Mouse (Mus musculus) embryo, embryonic 10 days (tissue): ENCODE measurements around the gene Gemin5.

Experiments used
- DNase-seq: peaks from one replicate; pipeline ENCODE4 v3.0.0-alpha.2; 2015; ENCODE audit warnings: low spot score

Gemin5 gene

DNA sequence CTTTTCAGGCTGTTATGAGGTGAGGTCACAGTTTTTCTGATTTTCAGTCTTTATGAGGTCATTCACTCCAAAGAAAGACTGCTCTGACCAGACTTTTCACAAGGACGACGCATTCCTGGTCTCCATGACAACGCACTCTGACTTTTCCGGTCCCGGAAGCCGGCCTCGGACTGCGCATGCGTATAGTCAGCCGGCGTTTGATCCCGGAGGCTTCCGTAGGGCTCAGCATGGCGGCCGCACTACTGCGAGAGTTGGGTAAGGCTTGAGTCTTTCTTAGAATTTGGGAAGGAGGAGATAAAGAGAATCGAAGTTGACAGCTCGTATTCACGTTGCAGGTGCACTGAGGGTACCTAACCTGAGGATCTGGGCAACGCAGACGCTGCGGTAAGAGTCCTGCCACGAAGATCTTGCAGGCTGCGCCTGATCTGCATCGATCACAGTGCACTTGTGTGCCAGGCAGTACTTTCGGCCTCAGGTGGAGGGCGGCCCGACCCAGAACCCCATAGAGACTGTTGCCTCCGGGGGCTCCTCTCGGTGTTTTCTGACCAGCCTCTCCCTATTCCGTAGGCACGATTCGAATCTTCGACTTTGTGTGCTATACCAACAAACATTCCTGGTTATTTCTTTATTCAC, 3.2 kb upstream of the Gemin5 start, which contains the start of gene Mrpl22:
Gene Mrpl22 (plus strand): TSS at position 203 of the 633 bp plus-strand sequence.
- peak; percentile 99 for DNase-seq

DNA sequence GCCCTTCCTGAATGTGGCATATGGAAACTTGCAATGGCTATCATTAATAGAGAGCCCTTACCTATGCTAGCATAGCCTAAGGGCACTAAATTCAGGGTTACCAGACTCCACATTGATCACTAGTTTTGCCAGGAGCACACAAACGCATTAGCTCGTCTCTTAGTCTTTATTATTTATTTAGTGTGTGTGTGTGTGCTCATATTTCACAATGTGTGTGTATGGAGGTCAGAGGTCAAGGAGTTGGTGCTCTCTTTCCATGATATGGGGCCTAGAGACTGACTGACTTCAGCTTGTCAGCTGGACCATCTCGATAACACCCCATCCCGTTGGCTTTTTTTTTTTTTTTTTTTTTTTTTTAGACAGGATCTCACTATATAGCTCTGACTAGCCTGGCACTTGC, 1.3 kb upstream of the Gemin5 start:
- no peak for DNase-seq

DNA sequence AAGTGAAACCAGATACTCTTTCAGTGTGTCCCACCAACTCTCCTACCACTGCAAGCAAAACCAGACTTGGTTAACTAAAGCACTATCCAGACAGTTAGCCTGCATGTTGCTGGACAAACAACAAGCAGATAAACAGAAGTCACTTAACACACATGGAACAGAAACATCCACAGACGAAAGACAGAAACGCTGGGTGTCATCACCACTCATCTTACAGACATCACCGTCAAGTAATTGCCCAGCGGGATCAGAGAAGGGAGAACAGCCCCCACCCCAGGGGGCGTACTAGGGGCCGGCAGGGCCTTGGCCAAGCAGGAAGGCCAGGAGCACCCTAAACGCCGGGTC, 545 bp downstream of the Gemin5 start:
- DNase-seq = peak; percentile 8

DNA sequence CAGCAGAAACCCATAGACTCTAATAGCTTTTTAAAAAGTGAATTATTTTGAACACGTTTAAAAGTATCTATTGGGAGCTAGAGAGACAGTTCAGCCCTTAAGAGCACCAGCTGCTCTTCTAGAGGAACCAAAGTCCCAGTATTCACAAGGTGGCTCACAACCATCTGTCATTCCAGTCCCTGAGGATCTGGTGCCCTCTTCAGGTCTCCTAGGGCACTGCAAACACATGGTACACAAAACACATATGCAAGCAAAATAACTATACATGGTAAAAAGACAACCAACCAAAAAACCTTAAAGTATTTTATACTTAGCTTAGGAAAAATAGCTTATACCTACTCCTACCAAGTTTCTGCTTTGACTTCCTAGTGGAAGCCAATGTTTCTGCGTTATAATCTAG, 3.3 kb downstream of the Gemin5 start:
- DNase-seq = peak; percentile 12

DNA sequence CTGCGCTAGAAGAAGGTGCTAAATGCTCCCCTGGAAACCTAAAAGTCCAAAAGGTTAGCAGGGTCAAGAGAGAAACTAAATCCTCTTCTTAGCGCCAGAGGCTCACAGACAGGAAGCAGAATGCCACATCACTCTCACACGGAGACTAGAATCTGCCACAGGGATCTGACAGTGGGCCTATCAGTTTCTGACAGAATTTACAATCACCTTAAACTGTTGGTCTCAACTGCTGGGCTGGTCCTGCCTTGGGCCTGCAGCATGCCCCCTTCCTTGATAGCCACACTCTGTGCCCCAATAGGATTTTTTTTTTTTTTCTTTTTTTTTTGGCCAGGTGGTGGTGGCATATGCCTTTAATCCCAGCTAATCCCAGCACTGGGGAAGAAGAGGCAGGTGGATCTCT, 11.5 kb downstream of the Gemin5 start:
- DNase-seq = no peak

DNA sequence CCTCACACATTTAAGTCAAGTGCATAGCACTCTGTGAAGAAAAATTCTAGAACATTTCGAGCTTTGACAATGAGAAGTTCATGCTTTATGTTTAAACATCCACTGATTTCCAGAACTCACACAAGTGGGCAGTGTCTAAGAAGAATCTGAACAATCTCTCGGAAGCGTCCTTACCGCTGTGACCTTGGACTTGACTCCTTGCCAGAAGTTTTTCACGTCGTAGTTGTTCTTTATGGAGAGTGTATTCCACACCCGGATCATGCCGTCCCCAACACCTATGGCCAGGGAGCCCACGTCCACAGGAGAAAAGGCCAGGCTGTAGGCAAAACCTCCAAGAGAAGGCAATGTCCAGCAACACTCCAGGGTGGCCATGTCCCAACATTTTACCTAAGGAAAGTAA, 12.9 kb downstream of the Gemin5 start:
- DNase-seq = no peak

DNA sequence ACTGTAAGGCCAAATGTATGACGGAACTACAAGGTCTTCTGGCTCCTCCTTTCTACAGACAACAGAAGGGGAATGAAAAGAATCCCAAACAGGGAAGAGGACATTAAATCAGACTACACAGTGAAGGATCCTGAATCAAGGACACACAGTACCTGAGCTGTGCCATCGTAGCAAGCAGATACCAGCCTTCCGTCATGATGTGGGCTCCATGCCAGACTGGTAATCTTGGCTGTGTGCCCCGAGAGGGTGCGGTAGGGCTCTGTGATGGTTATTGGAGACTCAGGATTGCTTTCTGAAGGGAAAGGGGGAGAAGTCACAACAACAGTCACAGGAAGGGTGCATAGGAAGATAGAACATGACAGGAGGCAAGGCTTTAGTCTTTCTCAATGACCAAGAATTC, 22.1 kb downstream of the Gemin5 start:
- DNase-seq = no peak

DNA sequence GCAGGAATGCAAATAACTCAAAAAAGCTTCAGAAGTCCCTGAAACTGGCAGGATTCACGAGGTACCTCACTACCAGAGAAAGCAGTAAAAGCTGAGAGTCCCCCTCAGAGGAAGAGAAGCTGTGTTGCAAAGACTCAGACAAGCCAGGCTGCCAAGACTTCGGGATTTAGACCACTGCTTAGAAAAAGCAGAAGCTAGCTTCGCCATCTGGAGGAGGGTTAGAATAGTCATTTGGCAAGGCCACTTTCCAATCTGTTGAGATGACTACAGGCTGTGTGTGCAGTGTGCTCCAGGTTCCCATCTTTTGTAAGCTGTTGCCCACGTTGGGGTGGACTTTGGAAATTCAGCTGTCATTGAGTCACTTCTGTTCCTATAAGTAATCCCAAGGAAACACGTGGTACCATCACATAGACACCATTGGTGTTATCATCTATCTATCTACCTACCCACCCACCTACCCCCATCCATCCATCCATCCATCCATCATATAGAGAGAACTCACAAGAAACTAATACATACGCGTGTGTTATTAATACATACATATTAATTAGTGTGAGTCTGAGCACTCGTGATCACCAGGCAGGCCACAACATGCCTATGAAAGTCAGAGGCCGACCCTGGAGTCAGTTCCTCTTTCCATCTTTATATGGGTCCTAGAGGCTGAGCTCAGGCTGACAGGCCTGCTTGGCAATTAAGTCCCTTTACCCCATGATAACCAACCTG, 24.5 kb downstream of the Gemin5 start:
- DNase-seq = no peak

DNA sequence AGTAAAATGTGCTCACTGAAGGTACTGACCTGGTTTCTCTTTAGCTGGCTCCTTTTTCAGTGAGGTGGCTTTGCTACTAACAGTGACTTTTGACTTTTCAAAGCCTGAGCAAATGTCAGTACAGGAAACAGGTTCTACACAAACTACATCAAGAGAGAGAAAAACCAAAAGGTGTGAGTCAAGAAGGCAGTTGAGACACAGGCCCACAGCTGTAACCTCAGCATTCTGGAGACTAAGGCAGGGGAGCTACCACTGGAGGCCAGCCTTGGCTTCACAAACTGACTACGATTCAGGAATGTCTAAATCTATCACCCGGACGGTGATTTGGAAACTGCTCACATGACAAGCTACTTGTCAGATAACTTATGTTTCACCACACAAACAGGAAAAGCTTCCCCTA, 28.9 kb downstream of the Gemin5 start:
- DNase-seq = no peak

DNA sequence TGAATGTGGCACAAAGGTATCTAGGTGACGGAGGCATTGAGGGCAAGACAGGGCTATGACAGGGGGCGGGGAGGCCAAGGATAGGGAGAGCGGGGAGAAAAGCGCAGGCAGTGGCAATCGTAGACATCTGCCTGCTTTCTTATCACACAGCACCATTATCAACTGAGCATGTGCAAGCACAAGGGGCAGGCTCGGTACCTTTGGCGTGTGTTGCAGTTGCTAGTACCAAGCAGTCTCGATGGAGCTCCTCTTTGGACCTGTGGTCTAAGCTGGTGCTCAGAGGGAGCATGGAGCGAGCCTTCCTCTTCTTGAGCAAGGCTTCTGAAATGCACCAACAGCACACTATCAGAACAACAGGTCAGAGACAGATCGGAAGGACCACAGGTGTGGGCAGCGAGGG, 29.5 kb downstream of the Gemin5 start:
- DNase-seq = no peak

DNA sequence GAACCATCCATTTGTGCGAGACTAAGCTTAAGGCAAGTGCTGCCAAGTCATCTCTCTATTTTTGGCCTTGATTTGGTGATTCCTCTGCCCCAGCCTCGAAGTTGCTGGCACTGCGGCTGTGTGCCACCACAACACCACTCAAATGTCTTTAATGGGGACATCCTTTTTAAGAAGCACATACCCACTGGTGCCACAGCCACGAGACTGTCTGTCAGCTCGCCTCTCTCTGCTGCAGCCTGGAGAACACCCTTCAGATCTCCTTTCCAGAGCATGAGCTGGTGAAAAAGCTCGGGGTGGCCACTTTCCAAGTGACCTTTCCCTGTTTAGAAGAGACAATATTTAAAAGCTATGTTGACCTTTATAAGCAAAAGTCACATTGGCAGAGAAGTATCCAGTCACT, 31.7 kb downstream of the Gemin5 start:
- no peak for DNase-seq

DNA sequence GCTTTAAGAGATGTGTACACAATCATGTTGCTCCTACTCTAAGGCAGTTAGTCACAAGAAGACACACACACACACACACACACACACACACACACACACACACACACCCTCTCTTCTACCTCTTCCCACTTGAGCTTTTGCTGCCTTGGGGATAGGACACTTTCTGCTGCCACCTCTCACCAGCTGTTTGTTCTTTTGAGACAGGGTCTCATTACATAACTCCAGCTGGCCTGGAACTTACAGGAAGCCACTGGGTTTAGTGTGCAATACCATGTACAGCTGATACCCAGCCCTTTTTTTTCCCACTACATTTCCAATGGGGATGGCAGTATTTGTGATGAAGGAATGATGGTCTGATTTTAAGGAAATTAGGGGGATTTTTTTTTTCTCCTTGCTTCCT, 33.0 kb downstream of the Gemin5 start:
- DNase-seq = no peak

DNA sequence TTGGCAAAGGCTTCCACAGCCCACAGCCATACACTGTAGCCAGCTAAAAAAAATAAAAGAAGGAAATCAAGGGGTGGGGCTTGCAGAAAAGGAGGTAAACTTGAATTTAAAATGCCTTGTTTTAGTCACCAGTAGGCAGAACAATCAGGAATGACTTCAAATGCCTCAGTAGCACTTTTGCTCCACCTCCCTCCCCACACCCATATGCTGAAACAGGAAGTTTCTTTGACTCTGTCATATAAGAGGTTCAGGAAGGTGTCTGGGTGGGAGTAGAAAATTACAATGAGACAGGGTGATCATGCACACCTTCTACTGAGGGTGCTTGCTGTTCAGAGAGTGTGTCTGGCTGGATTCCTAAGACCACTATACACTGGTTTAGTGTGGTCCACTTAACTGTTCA, 33.5 kb downstream of the Gemin5 start:
- DNase-seq = no peak

DNA sequence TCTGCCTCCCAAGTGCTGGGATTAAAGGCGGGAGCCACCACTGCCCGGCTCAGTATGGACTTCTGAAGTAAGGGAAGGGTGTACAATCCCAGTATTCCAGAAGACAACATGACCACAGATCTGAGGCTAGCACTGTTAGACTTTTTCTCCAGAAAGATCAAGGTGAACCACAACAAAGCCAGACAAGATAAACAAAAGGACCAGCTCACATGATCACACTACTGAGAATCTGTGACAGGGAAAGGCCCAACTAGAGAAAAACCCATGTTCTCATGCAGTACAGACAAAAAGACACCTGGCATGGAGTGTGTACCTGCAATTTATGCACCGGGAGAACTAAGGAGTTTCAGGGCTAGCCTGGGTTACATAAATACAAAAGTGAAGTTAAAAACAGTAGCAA, 36.3 kb downstream of the Gemin5 start:
- DNase-seq = no peak

DNA sequence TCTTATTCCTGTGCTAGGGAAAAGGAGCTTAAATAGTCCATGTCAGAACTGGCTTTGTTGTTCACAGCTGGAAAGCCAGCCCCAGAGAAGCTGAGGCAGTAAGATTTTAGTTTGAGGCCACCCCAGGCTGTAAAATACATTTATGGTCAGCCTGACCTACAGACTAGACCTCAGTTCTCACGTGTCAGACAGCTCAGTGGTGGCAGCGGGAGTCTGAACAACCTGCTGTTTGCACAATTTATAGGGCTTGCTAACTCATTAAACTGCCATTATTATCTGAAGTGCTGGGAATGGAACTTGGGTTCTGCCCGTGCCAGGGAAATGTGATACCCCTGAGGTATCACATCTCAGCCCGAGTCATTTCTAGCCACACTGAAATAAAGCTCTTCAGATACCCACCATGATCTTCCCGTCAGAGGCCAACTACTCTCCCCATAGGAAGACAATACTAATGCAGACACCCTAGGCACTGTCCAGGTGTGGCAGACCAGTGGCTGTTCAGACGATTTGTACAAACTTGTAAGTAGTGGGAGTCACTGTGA, 39.0 kb downstream of the Gemin5 start:
- DNase-seq = no peak

DNA sequence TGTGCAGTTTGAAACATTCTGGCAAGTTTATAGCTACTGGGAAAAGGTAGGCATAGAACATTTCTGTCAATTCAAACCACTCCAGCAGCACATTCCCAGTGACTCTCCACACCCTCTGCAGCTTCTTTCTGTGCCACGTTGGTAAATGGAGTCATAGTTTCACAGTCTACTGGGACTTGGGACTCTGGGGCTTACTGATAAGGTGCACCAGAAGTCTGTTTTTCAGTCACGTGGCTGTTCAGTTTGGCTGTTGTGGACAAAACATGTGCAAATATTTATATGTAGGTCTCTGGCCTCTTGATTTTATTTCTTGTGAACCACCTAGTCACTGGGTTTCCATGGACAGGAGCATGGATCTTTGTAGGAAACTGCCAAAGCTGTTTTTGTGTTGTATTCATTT, 40.8 kb downstream of the Gemin5 start:
- DNase-seq = no peak

DNA sequence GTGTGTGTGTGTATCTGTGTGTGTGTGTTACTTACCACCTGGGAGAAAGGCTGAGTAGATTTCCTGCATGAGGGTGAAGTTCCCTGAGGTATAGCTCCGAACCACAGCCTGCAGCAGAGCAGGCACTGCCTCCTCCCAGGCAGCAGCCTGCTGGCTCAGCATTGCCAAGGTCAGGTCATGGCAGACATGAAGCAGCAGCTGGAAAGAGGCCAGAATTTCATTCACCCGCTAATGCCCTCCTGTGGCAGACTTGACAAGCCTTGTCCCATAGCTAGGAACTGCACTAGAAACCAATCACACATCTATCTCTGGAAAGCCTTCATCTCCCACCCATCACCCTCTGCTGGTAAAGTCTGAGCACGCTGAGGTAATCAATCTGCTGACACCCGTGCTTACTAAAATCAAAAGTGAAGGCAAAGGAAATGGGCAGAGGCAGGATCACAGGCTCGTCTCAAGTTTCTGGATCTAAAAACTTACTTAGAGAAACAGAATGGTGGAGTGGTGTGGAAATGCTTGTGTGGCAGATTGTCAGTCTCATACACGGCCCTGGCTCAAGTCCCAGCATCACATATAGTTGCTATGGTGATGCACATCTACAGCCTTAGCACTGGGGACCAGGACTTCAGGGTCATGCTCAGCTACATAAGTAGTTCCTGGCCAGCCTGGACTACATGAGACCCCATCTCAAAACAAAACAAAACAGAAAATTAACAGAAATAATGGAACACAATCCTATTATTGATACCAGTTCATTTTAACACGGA, 41.8 kb downstream of the Gemin5 start:
- DNase-seq = no peak

DNA sequence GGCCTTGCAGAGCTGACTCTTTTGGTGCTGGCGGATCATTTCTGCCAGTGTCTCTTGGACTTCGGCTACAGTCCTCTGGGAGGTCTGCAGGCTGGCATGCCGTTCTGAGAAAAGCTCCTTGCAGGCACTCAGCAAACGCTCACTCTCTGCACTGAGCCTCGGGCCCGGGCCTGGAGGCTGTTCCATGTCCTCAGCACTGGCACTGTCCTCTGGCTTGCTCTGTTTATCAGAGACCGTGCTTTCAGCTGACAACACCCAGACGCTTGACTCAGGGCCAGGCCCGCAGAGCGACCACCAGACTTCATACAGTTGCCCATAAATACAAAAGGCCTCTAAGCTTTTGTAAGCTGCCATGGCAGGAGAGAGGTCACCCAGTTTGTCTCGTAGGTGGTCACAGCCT, 43.3 kb downstream of the Gemin5 start:
- no peak for DNase-seq

DNA sequence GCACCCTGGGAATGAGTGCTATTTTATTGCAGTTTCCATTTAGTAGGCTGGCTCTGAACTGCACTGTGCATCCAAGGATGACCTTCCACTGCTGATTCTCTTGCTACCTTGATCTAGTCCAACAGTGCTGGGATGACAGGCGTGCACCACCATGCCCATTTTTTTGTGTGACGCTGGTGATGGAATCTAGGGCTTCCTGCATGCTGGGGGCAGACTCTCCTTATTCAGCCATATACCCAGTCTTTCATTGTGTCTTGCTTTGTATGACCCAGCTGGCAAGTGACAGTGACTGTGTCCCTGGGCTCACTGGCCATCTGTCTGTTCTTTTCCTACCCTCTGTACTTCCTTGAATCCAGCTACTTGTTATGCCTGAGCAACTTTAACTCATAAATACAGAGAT, 44.6 kb downstream of the Gemin5 start:
- DNase-seq = no peak

DNA sequence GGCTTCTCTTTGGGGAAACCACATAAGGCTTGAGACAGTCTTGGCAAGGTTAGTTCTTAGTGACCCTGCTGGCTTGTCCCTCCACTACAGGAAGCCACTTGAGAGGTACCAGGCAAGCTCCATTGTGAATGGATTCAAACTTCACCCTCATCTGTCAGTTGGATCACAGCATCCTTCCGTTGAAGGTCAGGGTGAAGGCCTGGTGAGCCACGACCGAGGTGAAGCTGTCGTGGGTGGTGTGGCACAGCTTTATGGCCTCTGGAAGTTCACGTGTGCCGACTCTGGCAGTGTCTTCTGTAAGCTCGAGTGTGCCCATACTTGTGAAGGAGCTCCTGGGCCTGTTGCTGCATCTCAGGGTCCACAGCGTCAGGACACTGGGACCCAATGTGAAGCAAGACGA, 47.0 kb downstream of the Gemin5 start:
- no peak for DNase-seq

DNA sequence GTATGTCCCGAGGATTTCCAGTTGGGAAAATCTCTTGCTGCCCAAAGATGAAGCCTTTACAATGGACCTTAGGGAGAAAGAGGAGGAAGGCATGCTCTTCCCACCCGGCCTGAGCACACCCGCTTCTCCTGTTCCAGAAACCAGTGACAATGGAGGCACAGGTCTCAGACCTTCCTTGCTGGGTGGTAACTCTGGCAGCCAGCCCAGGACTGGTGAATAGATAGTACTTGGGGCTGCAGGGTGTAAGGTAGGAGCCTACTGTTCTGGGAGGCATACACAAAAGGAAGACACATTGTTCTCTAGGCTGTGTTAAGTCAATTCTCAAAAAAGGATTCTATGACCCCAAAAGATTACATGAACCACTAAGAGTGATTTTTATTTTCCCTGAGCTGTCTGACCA, 47.7 kb downstream of the Gemin5 start:
- no peak for DNase-seq

DNA sequence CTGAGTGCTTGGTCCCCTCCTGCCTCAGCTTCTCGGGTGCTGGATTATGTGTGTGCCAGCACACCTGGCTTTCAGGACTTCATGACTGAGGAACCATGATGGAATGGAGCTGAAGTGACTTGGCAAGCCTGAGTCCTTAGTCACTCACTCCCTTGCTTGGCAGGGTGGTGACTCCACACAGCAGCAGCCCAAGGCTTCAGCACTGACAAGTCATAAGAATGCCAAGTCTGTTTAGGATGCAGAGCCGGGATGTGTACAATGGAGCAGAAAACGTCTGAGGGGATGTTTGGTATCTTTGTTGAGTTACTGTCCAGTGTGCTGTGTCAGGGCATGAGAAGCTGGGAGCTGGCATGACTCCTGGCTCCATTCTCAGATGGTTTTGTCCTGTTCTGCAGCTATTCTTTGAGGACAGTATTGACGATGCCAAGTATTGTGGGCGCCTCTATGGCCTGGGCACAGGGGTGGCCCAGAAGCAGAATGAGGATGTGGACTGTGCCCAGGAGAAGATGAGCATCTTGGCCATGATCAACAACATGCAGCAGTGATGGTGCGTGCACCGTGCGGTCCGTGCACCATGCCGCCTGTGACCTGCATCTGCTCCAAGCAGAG, 51.2 kb downstream of the Gemin5 start:
- DNase-seq = no peak

DNA sequence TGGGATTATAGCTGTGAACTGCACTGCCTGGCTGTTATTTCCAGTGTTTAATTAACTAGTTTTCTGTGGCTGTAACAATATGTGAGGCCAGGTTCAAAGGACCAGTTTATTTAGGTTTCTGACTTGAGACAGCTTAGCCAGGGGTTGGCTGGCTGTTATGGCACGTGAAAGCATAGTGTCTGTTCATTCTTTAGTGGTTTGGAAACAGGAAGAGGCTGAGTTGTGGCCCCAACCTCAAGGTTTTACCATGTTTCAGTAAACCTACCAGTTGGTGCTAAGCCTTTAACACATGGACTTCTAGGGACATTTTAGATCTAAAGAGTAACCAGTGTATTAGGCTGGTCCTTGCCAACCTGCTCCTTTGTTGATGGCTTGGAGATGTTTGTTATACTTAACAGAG, 51.8 kb downstream of the Gemin5 start:
- no peak for DNase-seq
